Mouse (Mus musculus) megakaryocyte-erythroid progenitor cell, adult 5-6 weeks (primary cell): ENCODE measurements around the gene Mllt10. TPM values are rescaled to one million over a fixed set of nuclear protein-coding genes. Genes with fewer than 3 reads are reported as not detected.

Source experiments
- ATAC-seq: replicated peaks from 2 replicates; pipeline ENCODE4 v1.8.0; 2016; ENCODE audit warnings: mild to moderate bottlenecking, inconsistent platforms; ENCODE audit not compliant: severe bottlenecking, poor library complexity, low FRiP score, low TSS enrichment
- total RNA-seq, 2 experiments: library from RNA; stranded (forward) in 1 of 2; stranded (reverse) in 1 of 2; fragments of 200-1000, 215-1000 nt in 1 of 2; fragments of >200 nt in 1 of 2; fragmentation: Nextera tagmentation in 1 of 2; gene quantifications; 2 replicates each; pipeline ENCODE4 v1.2.3; 2014 to 2017

The Mllt10 gene
- total RNA-seq, 2 experiments from 2014 or later = 79.9 to 124 TPM

DNA sequence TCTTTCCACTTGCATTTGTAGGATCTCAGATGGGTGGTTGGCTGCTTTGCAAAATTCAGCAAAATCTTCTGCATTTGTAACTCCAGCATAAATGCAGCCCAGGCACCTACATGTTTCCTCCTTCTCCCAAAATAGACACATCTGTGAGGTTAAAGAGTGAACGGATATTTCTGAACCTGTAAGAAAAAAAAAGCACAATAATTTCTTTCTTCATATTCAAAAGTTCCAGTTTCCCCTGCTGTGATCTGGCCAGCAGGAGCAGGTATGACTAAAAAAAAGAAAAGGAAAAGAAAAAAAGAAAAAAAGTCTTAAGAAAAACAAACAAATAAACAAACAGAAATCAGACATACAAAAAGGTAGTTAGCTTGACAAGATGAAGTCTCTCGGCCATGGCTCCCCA lies 5.0 kb upstream of the Mllt10 start:
- ATAC-seq = no peak

- ATAC-seq = no peak
Measured at GRCm38 (mm10) chr2:18050541-18050985, 4.5 kb upstream of the Mllt10 start.

DNA sequence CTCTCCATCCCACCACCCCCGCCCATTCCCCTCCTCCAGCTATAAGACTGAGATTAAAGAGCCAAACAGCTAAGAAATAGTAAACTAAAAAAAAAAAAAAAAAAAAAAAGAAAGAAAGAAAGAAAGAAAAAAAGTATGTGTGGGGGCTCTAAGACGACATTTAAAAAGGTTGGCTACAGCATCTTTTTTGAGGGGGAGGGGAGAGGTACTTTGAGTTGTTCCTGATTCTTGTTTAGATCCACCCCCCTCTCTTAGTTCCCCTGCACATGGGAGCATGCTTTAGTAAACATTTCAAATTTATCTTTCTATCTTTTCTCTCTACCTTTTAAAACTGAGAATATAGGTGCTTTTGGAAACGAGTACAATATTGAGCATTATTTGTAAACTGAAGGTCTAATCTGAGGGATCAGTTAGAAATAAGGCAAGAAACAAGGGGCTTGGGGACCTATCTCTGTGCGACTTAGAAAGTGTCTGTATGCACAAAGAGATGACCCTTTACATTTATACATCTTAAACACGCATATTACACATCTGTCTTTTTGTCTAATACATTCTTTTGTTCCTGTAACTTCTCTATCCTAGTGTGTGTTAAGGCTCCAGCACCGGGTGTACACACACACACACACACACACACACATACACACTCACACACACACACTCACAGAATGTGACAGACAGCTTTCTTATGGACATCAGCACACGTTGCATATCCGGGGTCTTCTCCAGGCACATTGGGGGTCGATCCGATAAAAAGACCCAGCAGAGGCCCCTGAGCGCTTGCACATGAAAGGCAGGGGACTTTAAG lies 3.8 kb upstream of the Mllt10 start:
- no peak for ATAC-seq

DNA sequence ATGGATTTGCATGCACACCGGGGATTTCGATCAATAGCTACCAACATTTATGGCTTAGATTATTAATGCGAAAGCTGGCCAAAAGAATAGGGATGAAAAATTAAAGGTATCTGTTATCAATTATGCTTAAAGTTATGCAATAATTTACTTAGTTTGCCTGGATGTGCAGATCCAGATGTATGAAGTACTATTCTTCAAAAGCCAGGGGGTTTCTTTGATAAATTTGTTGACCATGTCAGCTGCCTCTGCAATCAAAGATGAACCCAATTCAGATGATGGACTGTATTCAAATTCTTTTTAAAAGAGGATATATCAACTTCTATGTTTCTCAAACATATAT lies 3.2 kb upstream of the Mllt10 start:
- ATAC-seq = no peak

DNA sequence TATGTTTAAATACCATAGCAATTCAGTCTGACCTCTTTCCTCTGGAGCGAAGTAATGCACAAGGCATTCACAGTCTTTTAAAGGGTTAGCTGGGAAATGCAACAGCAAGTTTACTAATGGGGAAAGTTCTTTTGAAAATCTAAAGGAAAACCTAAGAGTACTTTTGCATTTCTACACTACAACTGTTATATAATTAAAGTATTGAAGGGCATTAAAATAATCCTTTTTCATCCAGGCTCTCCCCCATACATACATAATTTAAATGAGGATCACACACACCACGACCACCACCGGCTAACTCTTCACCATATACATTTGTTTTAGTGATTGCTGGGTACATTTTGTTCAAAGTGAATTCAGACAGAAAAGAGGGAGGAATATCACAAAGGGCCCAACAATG lies 2.5 kb upstream of the Mllt10 start:
- ATAC-seq = no peak

- ATAC-seq = no peak
Measured at GRCm38 (mm10) chr2:18053243-18053950, 1.6 kb upstream of the Mllt10 start.

DNA sequence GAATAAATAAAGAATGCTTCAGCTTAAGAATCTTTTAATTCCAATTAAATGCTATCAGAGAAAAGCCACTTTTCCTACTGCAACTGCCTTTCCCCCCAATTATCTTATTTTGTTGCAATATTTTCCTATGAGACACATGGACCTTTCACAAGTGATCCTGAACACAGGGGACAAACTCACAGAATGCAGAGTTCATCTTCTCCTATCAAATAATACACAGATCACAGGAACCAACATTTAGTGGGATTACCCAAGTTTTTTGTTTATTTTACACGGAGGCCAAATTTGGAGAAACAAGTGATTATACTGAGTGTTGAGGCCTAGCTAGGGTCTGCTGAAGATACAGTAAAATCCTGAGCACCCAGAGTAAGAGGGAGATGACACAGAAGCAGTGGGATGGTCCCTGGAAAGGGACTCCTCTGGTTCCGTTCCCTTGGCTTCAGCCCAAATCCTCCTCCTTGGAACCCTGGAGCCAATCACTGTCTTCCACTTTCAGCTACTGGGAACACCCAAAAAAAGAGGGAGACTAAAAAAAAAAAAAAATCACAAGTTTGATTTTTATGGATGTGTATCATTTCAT lies 996 bp upstream of the Mllt10 start:
- no peak for ATAC-seq

DNA sequence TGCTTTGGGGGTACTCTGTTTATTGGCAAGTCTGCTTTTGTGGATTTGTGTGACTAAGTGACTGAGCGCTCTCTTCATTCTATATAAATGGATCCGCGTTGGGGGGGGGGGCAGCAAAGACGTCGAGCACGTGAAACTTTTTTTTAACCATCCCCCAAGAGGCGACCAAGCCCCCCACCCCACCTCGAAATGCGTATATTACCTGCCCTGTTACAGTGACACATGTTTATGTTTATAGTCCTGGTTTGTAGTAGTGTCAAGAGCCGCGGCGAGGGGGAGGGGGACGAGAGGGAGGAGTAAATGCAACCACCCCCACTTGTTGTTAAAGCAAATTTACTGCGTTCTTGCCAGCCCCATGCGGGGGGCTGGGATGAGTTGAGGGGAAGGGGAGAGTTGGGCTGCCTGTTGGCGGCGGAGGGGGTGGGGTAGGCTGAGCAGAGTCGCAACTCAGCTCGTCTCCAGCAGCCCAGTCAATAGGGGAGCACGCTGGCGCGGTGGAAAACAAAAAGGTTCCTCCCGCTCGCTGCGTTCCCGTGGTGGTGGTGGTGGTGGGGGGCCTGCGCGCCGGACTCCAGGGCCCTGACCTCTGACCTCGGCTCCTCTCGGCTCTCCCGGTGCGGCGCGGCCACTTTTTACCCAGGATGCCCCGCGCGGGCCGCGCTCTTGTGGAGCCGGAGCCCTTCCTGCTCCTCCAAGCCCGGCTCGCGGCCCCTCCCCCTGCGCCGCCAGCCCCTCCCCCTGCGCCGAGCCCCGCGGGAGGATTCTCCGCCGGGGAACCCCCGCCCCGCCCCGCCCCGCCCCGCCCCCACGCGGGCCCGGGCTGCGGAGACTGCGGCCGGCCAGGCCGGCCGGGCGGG lies 1.1 kb downstream of the Mllt10 start:
- ATAC-seq = peak; percentile 72

DNA sequence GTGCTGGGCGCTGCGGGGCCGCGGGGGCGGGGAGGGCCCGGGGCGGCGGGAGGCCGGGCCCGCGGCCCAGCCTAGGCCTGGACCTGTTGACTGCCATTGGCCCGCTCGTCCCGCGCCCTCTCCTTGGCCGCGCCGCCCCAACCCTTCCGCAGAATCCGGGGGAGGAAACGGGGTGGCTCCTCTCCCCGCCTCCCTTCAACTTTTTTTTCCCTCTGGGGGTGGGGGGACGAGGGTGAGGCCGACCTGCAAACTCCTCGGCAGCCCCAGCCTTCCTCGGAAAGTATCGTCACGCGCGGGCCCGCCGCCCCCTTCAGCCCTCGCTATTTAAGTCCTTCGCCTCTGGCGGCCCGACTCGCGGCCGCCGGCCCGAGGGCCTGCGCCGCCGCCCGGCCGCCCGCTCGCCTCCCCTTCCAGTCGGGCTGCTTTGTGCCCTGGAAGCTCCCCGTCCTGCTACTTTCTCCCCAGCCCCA lies 1.8 kb downstream of the Mllt10 start:
- ATAC-seq = peak; percentile 94

GRCm38 (mm10) chr2:18057336-18058145 lies 2.5 kb downstream of the Mllt10 start:
- peak; percentile 51 for ATAC-seq

GRCm38 (mm10) chr2:18058146-18058708 lies 3.2 kb downstream of the Mllt10 start:
- ATAC-seq = no peak

- ATAC-seq = no peak
Measured at GRCm38 (mm10) chr2:18059063-18059462, 4.0 kb downstream of the Mllt10 start.

DNA sequence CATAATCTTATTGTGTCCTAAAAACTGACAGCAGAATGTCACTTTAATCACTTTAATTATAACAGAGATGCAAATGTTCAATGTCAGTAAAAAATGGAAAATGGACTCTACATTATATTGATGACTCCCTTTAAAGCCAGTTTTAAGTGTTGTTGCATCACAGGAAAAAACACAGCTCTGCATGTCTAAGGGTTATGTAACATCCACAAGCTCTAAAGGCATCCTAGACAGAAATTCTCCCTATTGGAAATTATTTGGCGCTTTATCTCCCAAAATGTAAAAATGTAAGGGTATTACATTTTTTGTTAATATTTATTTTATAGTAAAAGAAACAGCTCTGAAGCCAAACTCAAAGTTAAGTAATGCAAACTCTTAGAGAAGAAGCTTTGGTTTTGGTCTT lies 4.9 kb downstream of the Mllt10 start:
- no peak for ATAC-seq

GRCm38 (mm10) chr2:18060396-18060795 lies 5.4 kb downstream of the Mllt10 start:
- no peak for ATAC-seq

- ATAC-seq = peak; percentile 43
Measured at GRCm38 (mm10) chr2:18063763-18064251, 8.8 kb downstream of the Mllt10 start.

DNA sequence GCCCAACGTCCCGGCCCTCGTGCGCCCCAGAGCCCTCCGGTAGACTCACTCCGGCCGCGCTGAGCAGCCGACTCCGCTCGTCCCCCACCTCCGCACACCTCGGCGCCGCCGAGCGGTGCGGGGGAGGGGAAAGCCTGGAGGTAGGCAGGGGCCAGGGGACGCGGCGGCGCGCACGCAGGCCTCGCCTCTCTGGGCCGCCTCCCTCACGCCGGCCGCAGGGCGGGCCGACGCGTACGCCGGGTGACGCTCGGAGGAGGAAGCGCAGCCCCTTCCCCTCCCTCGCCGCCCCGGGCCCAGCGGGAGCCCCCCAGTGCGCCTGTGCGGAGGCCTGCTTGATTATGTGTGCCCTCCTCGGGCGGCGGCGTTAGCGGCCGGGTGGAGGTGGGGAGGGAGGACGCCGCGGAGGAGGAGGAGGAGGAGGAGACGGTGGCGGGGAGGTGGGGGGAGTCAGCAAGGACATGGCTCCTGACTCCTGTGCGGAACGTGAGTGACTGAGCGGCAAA lies 9.4 kb downstream of the Mllt10 start:
- peak; percentile 81 for ATAC-seq

GRCm38 (mm10) chr2:18064941-18065707 lies 10.1 kb downstream of the Mllt10 start:
- ATAC-seq = peak; percentile 60

- no peak for ATAC-seq
Measured at GRCm38 (mm10) chr2:18065708-18066030, 10.6 kb downstream of the Mllt10 start.
